Mouse (Mus musculus): Measurements from ENCODE around the gene Lrrc73.

DNA sequence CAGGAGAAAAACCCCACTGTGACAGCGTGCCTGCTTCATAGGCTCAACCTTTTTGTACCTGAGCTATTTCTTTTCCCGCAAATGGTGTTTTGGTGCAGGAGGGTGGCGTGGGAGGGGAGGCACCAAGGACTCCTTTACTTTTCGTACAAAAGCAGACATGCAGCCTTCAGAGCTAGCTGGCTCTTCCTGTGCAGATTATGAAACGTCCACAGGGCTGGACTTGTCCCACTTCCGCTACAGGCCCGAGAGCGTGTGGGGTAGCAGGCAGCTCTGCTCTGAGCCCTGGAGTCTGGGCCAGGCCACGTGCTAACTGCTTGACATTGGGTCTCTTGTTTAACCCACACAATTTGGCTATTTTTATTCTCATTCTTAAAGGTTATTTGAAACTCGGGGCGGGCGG is 48.6 kb downstream of the Lrrc73 start:
- TF ChIP-seq CTCF (IDR thresholded peaks at IDR 0.05; ENCODE audit: low read depth): no peak
- TF ChIP-seq EP300 (IDR thresholded peaks at IDR 0.05; ENCODE audit: low read depth): no peak
